Mouse (Mus musculus) retina, adult 2 months (tissue): Measurements from ENCODE around the gene Thop1.

ENCODE experiments used
- DNase-seq: peaks from one replicate; pipeline ENCODE4 v3.0.0-alpha.2; 2012; ENCODE audit warnings: low read depth, low spot score

Thop1 gene

GRCm38 (mm10) chr10:81106113-81106721 lies 36.4 kb downstream of the Thop1 start:
- DNase-seq = peak; percentile 62

GRCm38 (mm10) chr10:81112946-81113345 lies 43.1 kb downstream of the Thop1 start:
- no peak for DNase-seq

GRCm38 (mm10) chr10:81119625-81120024 lies 49.8 kb downstream of the Thop1 start:
- DNase-seq = no peak

- no peak for DNase-seq
Observed at GRCm38 (mm10) chr10:81120650-81121049, 50.8 kb downstream of the Thop1 start.

GRCm38 (mm10) chr10:81122889-81123288 lies 53.1 kb downstream of the Thop1 start:
- no peak for DNase-seq

GRCm38 (mm10) chr10:81123500-81123899 lies 53.7 kb downstream of the Thop1 start:
- DNase-seq = no peak
